Mouse (Mus musculus) stomach, postnatal 0 days (tissue): ENCODE measurements at regions not wholly inside any gene's neighbourhood (a gene's known extent, or its start where the extent isn't known, plus 50 kb on each side); places are given as distances from the start of the nearest gene placed in this dataset.

Experiments used
- CTCF ChIP-seq: IDR thresholded peaks from 2 replicates; pipeline ENCODE4 v1.5.1; 2016; ENCODE audit warnings: antibody characterized with exemption, low read depth, mild to moderate bottlenecking, moderate library complexity
- EP300 ChIP-seq: optimal IDR thresholded peaks from 2 replicates; pipeline ENCODE3; 2016; ENCODE audit warnings: antibody characterized with exemption

DNA sequence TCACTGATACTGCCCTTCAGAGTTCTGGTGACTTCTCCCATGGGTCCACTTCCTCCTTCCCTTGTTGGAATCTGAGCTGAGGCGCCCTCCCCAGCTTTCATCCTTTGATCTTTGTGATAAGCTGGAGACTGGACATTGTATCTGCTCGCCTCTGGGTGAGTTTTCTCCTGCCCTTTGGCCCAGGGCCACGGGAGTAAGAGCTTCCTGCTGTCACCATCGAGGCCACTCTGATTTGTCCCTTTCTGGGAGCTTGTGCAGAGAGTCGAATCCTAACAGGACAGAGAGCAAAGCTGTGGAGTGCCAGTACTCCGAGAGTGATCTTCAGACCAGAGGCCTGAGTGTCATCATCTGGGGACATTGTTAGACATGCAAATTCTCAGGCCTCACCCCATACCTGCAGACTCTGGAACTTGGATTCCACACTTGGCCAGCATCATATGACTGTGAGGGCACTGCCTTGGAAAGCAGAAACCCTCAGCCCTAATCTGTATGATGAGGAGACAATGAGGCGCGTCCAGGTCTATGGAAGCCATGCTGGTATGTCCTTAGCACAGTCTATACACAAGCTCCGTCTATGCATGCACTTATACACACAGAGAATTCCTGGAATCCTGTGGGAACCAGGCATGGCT, 81.5 kb downstream of the Vegfa start:
- TF ChIP-seq CTCF: no peak
- no peak for TF ChIP-seq EP300
